Mouse (Mus musculus) liver, embryonic 14.5 days (tissue): Measurements from ENCODE around the gene Sult1b1.

Experiments
- CTCF ChIP-seq: IDR thresholded peaks from 2 replicates; pipeline ENCODE4 v1.5.1; 2016; ENCODE audit warnings: antibody characterized with exemption, low read depth, control low read depth
- EP300 ChIP-seq: IDR thresholded peaks from 2 replicates; pipeline ENCODE4 v1.6.1; 2016; ENCODE audit warnings: antibody characterized with exemption, low read depth

DNA sequence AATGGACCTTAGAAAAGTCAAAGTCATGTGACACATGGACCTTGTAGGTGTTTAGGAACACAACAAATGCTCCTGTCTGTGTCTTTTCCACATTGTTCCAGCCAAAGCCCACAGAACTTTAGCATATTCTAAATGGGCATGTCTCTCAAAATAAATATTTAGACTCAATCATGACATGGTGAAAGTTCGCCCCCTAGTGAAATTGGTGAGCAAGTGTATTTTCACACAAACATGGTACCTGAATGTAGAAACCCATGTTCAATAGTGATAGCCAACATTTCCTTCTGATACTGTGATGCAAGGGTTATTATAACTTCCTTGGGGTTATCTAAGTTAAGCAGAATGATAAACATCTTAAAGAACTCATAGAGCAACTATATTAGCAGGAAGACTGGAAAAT lies 12.9 kb upstream of the Sult1b1 start:
- TF ChIP-seq EP300 (no peak), CTCF (no peak; the same call in 1 of the 2 replicates)
